Mouse (Mus musculus) adipocyte (in vitro differentiated cells): ENCODE measurements around the gene Avpr1a.

Source experiments
- DNase-seq: peaks from one replicate; pipeline ENCODE4 v3.0.0-alpha.2; 2016; ENCODE audit warnings: low spot score

Gene Avpr1a

GRCm38 (mm10) chr10:122447861-122448716, at the start of gene Avpr1a:
Gene Avpr1a, plus strand, starts transcription at chr10:122448499.
- DNase-seq, result no peak

- no peak for DNase-seq
Measured at GRCm38 (mm10) chr10:122402270-122402669, 46.0 kb upstream of the Avpr1a start.

- no peak for DNase-seq
Measured at GRCm38 (mm10) chr10:122406333-122406732, 42.0 kb upstream of the Avpr1a start.

- DNase-seq, result peak; percentile 24
Measured at GRCm38 (mm10) chr10:122408697-122409409, 39.4 kb upstream of the Avpr1a start.

- peak; percentile 8 for DNase-seq
Measured at GRCm38 (mm10) chr10:122410791-122411190, 37.5 kb upstream of the Avpr1a start.

GRCm38 (mm10) chr10:122432690-122433089, 15.6 kb upstream of the Avpr1a start:
- DNase-seq, result no peak

- peak; percentile 43 for DNase-seq
Measured at GRCm38 (mm10) chr10:122447275-122447674, 1.0 kb upstream of the Avpr1a start.

- DNase-seq, result no peak
Measured at GRCm38 (mm10) chr10:122448717-122449611, 665 bp downstream of the Avpr1a start.

- DNase-seq, result no peak
Measured at GRCm38 (mm10) chr10:122449856-122450255, 1.6 kb downstream of the Avpr1a start.

- peak; percentile 4 for DNase-seq
Measured at GRCm38 (mm10) chr10:122453466-122453865, 5.2 kb downstream of the Avpr1a start.

GRCm38 (mm10) chr10:122455793-122456192, 7.5 kb downstream of the Avpr1a start:
- no peak for DNase-seq

GRCm38 (mm10) chr10:122476846-122477245, 28.5 kb downstream of the Avpr1a start:
- DNase-seq, result no peak

GRCm38 (mm10) chr10:122498551-122498950, 50.3 kb downstream of the Avpr1a start:
- no peak for DNase-seq

GRCm38 (mm10) chr10:122499306-122499705, 51.0 kb downstream of the Avpr1a start:
- no peak for DNase-seq
